Mouse (Mus musculus): ENCODE results near the gene Slc25a17.

DNA sequence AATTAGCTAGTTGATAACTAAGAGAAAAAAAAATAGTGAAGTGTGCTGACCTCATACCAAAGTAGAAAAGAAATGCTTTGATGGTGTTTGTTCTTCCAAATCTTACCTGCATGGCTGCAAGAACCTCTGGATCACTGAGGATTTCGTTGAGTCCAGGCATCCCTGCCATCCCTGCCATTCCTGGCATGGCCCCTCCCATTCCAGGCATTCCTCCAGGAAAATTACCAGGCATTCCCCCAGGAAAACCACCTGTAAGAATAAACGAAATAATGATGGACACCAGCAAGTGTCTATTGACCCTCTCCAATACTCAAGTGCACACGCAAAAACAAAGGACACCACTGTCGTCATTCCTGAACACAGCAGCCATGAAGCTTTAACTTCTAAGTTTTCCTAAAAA, 5.6 kb upstream of the Slc25a17 start:
- no peak for TF ChIP-seq CTCF (IDR thresholded peaks at IDR 0.05; ENCODE audit: control insufficient read depth, insufficient read depth, insufficient replicate concordance, low read depth, low read length)
- TF ChIP-seq POLR2A (IDR thresholded peaks at IDR 0.05; ENCODE audit: control insufficient read depth, low read depth, low read length), result no peak
